Comparison of ENCODE assay signal across 9 mouse cellular contexts in genomic region chr9:66123648-66124047, GRCm38 (mm10). TPM values are rescaled to one million over a fixed set of nuclear protein-coding genes. Genes with fewer than 3 reads are reported as not detected.
A peak's percentile ranks its signal among the peaks of the same experiment; 100 is the strongest.
DNase-seq lines count a peak whose midpoint lies in the region; ATAC-seq and TF ChIP-seq lines count a peak whose summit lies in the region.
"Had no signal": no experiment of that assay in that cellular context is flagged by ENCODE, and none has a peak within 500 bp of the region (broad histone marks: within the 10 kb centered on the region; RNA-seq: fewer than 3 reads in every experiment).

No protein-coding gene starts in this region.

- 0 out of 2 replicates have a peak overlapping the region, but pooled peaks have one; percentile 73 for H3K9ac ChIP-seq in lung, postnatal 0 days (replicated peaks; ENCODE audit: low read depth)
- H3K9ac ChIP-seq in intestine, postnatal 0 days (ENCODE audit: low read depth, low read length): peak overlapping the region; percentile 84
- H3K9ac ChIP-seq in neural tube, embryonic 14.5 days (replicated peaks; ENCODE audit: low read depth, low read length): peak overlapping the region; percentile 83

- H3K4me3 ChIP-seq in lung, postnatal 0 days (ENCODE audit: low read depth, low read length): peak overlapping the region; percentile 82
- peak overlapping the region; percentile 85 for H3K4me3 ChIP-seq in embryonic fibroblast, embryonic 13.5 days (ENCODE audit: insufficient read depth, low read length)
- H3K4me3 ChIP-seq in intestine, postnatal 0 days (ENCODE audit: low read depth, low read length): peak overlapping the region; percentile 89
- H3K4me3 ChIP-seq in neural tube, embryonic 14.5 days (ENCODE audit: low read depth, low read length): peak overlapping the region; percentile 81

- peak overlapping the region; percentile 71 for H3K4me2 ChIP-seq in lung, postnatal 0 days (replicated peaks; ENCODE audit: low read depth, low read length)
- peak overlapping the region; percentile 77 for H3K4me2 ChIP-seq in intestine, postnatal 0 days (replicated peaks; ENCODE audit: low read depth)
- H3K4me2 ChIP-seq in neural tube, embryonic 14.5 days (ENCODE audit: low read depth, low read length): peak overlapping the region; percentile 83

- no peak for TF ChIP-seq EP300 in lung, postnatal 0 days (IDR thresholded peaks at IDR 0.05)

- H3K27me3 ChIP-seq in lung, postnatal 0 days (replicated peaks; ENCODE audit: insufficient read depth, low read length): no peaks in the 10 kb centered on the region
- H3K27me3 ChIP-seq in intestine, postnatal 0 days (replicated peaks; ENCODE audit: control insufficient read depth, insufficient read depth, low read length): no peaks in the 10 kb centered on the region
- no peaks in the 10 kb centered on the region for H3K27me3 ChIP-seq in neural tube, embryonic 14.5 days (ENCODE audit: control insufficient read depth, insufficient read depth, low read length)

- ATAC-seq in lung, postnatal 0 days: no peak
- ATAC-seq in intestine, postnatal 0 days: no peak
- no peak for ATAC-seq in neural tube, embryonic 14.5 days (ENCODE audit: low read depth)

- H3K27ac ChIP-seq in lung, postnatal 0 days (ENCODE audit: low read length): peak overlapping the region; percentile 88; the same call in 1 of the 2 replicates
- H3K27ac ChIP-seq in embryonic fibroblast, embryonic 13.5 days (ENCODE audit: insufficient read depth, low read length): peak overlapping the region; percentile 59
- peak overlapping the region; percentile 93 for H3K27ac ChIP-seq in intestine, postnatal 0 days (ENCODE audit: low read depth, low read length)
- peak overlapping the region; percentile 92 for H3K27ac ChIP-seq in neural tube, embryonic 14.5 days (ENCODE audit: low read depth, low read length)

- peaks cover 3% of the 10 kb centered on the region; the same call in 1 of the 2 replicates for H3K4me1 ChIP-seq in lung, postnatal 0 days (ENCODE audit: insufficient read depth, low read depth, low read length)
- H3K4me1 ChIP-seq in embryonic fibroblast, embryonic 13.5 days (ENCODE audit: control insufficient read depth, insufficient read depth, low read length): no peaks in the 10 kb centered on the region
- H3K4me1 ChIP-seq in intestine, postnatal 0 days (replicated peaks; ENCODE audit: control insufficient read depth, insufficient read depth, low read length): 0 out of 2 replicates have a peak, but pooled peaks cover 10% of the 10 kb centered on the region
- H3K4me1 ChIP-seq in neural tube, embryonic 14.5 days (ENCODE audit: control insufficient read depth, insufficient read depth, low read length): peaks cover 29% of the 10 kb centered on the region

- no peaks in the 10 kb centered on the region for H3K9me3 ChIP-seq in lung, postnatal 0 days (ENCODE audit: low read length)
- no peaks in the 10 kb centered on the region for H3K9me3 ChIP-seq in intestine, postnatal 0 days (ENCODE audit: control insufficient read depth)
- H3K9me3 ChIP-seq in neural tube, embryonic 14.5 days (ENCODE audit: control insufficient read depth, low read length): no peaks in the 10 kb centered on the region

- H3K36me3 ChIP-seq in lung, postnatal 0 days (ENCODE audit: insufficient read depth, low read length): no peaks in the 10 kb centered on the region
- H3K36me3 ChIP-seq in intestine, postnatal 0 days (ENCODE audit: control insufficient read depth, insufficient read depth): no peaks in the 10 kb centered on the region
- no peaks in the 10 kb centered on the region for H3K36me3 ChIP-seq in neural tube, embryonic 14.5 days (ENCODE audit: control insufficient read depth, insufficient read depth, low read length)

- no peak for TF ChIP-seq CTCF in lung, postnatal 0 days (IDR thresholded peaks at IDR 0.05)
- TF ChIP-seq CTCF in embryonic fibroblast, embryonic 13.5 days (IDR thresholded peaks at IDR 0.05; ENCODE audit: borderline replicate concordance, insufficient read depth, low read length): no peak
- no peak for TF ChIP-seq CTCF in intestine, postnatal 0 days (IDR thresholded peaks at IDR 0.05; ENCODE audit: low read depth)

- TF ChIP-seq POLR2A in embryonic fibroblast, embryonic 13.5 days (IDR thresholded peaks at IDR 0.05; ENCODE audit: low read depth, low read length): no peak

- no peak for DNase-seq in lung, postnatal 0 days (ENCODE audit: low spot score)
- DNase-seq in lung, postnatal 36 days: no peak
- DNase-seq in adrenal gland, adult 18-20 months (ENCODE audit: low spot score in 2 of 2): no peak
- DNase-seq in embryo, embryonic 10 days (ENCODE audit: low spot score): no peak
- DNase-seq in adrenal gland, adult 2 months: no peak
- DNase-seq: spleen, adult 18-20 months had no signal

- WGBS in lung, postnatal 0 days: 1% methylated on average over 5 of the region's 5 CpGs
- WGBS in intestine, postnatal 0 days: 2% methylated on average over 5 of the region's 5 CpGs
- WGBS in neural tube, embryonic 14.5 days: 4% methylated on average over 5 of the region's 5 CpGs

RNA-seq across cellular contexts. Expression of gene Snx1, which starts 2.7 kb away (rescaled TPM):
- polyA plus RNA-seq in lung, postnatal 0 days (2015; fragmentation: Nextera tagmentation; extraction: Ambion mirVana): 108 and 112 TPM in 2 replicates
- polyA plus RNA-seq in embryonic fibroblast, embryonic 13.5 days (2011; ENCODE audit: insufficient read length, low read depth, missing spikeins): 58.6 and 70.5 TPM in 2 replicates
- 122 and 133 TPM in 2 replicates for polyA plus RNA-seq in intestine, postnatal 0 days (2015; fragmentation: Nextera tagmentation; extraction: Ambion mirVana)
- polyA plus RNA-seq in neural tube, embryonic 14.5 days (2014; fragmentation: Nextera tagmentation; extraction: Ambion mirVana): 66.7 and 77.4 TPM in 2 replicates
- 100 to 1,000 TPM in 1 of 2 experiments, 10 to 100 TPM in 1; 89.6 to 103 TPM for total RNA-seq in adrenal gland, adult 18-20 months (2021)
- 100 to 1,000 TPM; 112 to 118 TPM for total RNA-seq in adrenal gland, adult 2 months (2021)
- 58.9 and 59.7 TPM in 2 replicates for polyA plus RNA-seq in adrenal gland, adult 2 months (2012; rRNA removed)

RNA-seq across cellular contexts. Expression of gene Ciao2a, which starts 2.8 kb away (rescaled TPM):
- 110 and 111 TPM in 2 replicates for polyA plus RNA-seq in lung, postnatal 0 days (2015; fragmentation: Nextera tagmentation; extraction: Ambion mirVana)
- polyA plus RNA-seq in embryonic fibroblast, embryonic 13.5 days (2011; ENCODE audit: insufficient read length, low read depth, missing spikeins): 46.9 and 48.2 TPM in 2 replicates
- 201 and 207 TPM in 2 replicates for polyA plus RNA-seq in intestine, postnatal 0 days (2015; fragmentation: Nextera tagmentation; extraction: Ambion mirVana)
- 66.6 and 81.4 TPM in 2 replicates for polyA plus RNA-seq in neural tube, embryonic 14.5 days (2014; fragmentation: Nextera tagmentation; extraction: Ambion mirVana)
- total RNA-seq in adrenal gland, adult 18-20 months (2021): 10 to 100 TPM; 68.8 to 80.3 TPM
- 10 to 100 TPM; 74.9 to 80.0 TPM for total RNA-seq in adrenal gland, adult 2 months (2021)
- polyA plus RNA-seq in adrenal gland, adult 2 months (2012; rRNA removed): 4.9 and 5.2 TPM in 2 replicates

RNA-seq across cellular contexts. Expression of gene Dapk2, which starts 34.4 kb away (rescaled TPM):
- polyA plus RNA-seq in lung, postnatal 0 days (2015; fragmentation: Nextera tagmentation; extraction: Ambion mirVana): 60.9 and 66.6 TPM in 2 replicates
- 0.30 TPM in 1 of 2 replicates, not detected in the other for polyA plus RNA-seq in embryonic fibroblast, embryonic 13.5 days (2011; ENCODE audit: insufficient read length, low read depth, missing spikeins)
- polyA plus RNA-seq in intestine, postnatal 0 days (2015; fragmentation: Nextera tagmentation; extraction: Ambion mirVana): 14.7 and 16.9 TPM in 2 replicates
- polyA plus RNA-seq in neural tube, embryonic 14.5 days (2014; fragmentation: Nextera tagmentation; extraction: Ambion mirVana): 0.25 and 0.63 TPM in 2 replicates
- total RNA-seq in adrenal gland, adult 18-20 months (2021): 1 to 10 TPM; 4.4 to 4.9 TPM
- total RNA-seq in adrenal gland, adult 2 months (2021): 1 to 10 TPM; 4.5 to 9.7 TPM
- 1.4 and 3.0 TPM in 2 replicates for polyA plus RNA-seq in adrenal gland, adult 2 months (2012; rRNA removed)

RNA-seq across cellular contexts. Expression of gene Snx22, which starts 54.1 kb away (rescaled TPM):
- 25.7 and 28.3 TPM in 2 replicates for polyA plus RNA-seq in lung, postnatal 0 days (2015; fragmentation: Nextera tagmentation; extraction: Ambion mirVana)
- 0.25 and 0.33 TPM in 2 replicates for polyA plus RNA-seq in embryonic fibroblast, embryonic 13.5 days (2011; ENCODE audit: insufficient read length, low read depth, missing spikeins)
- polyA plus RNA-seq in intestine, postnatal 0 days (2015; fragmentation: Nextera tagmentation; extraction: Ambion mirVana): 0.98 and 1.4 TPM in 2 replicates
- 8.0 and 8.9 TPM in 2 replicates for polyA plus RNA-seq in neural tube, embryonic 14.5 days (2014; fragmentation: Nextera tagmentation; extraction: Ambion mirVana)
- total RNA-seq in adrenal gland, adult 18-20 months (2021): under 1 TPM; 0.17 to 0.38 TPM
- under 1 TPM; 0.29 to 0.48 TPM for total RNA-seq in adrenal gland, adult 2 months (2021)
- polyA plus RNA-seq in adrenal gland, adult 2 months (2012; rRNA removed): 0.79 and 0.84 TPM in 2 replicates
